Mouse (Mus musculus): Measurements from ENCODE around the gene Krt5. TPM values are rescaled to one million over a fixed set of nuclear protein-coding genes. Genes with fewer than 3 reads are reported as not detected.

Krt5 gene
- polyA plus RNA-seq, 1 experiment: 0.02 TPM

DNA sequence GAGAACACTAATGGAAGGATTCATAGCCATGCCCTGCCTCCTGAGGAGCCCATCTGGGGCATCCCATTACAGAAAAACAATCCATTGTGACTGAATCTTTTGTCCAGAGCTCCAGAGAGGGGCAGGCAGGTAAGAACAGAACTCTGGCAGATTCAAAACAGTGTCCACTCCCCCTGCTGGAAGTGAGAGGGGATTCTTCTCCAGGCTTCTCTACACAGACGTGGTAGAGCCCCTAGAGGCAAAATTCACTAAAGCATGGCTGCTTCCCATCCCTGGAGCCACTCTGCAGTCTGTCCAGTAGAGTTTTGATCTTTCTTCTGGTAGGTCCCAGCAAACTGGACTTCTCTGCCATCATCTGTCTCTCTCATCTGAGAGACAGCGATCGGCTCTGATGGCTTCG is 8.6 kb downstream of the Krt5 start:
- no peak for TF ChIP-seq E2F4 (IDR thresholded peaks at IDR 0.05; ENCODE audit: insufficient read depth)
- no peak for TF ChIP-seq USF1 (IDR thresholded peaks at IDR 0.05; ENCODE audit: low read depth)
- no peak for TF ChIP-seq POLR2A (IDR thresholded peaks at IDR 0.05; ENCODE audit: insufficient read length, low read depth)
- no peak for TF ChIP-seq MYOG (IDR thresholded peaks at IDR 0.05; ENCODE audit: control insufficient read depth in 1 of 3, insufficient read depth in 1 of 3, insufficient read length in 2 of 3, low read depth in 2 of 3)
- no peak for TF ChIP-seq SRF (IDR thresholded peaks at IDR 0.05; ENCODE audit: control insufficient read depth, insufficient read length, low read depth)
- no peak for TF ChIP-seq MYOD1 (IDR thresholded peaks at IDR 0.05; ENCODE audit: control insufficient read depth in 1 of 3, insufficient read length in 2 of 3, low read depth in 2 of 3)
- TF ChIP-seq REST (IDR thresholded peaks at IDR 0.05; ENCODE audit: insufficient read depth, insufficient read length): no peak
- no peak for TF ChIP-seq CEBPB (IDR thresholded peaks at IDR 0.05; ENCODE audit: insufficient read depth, poor library complexity, severe bottlenecking)
- no peak for TF ChIP-seq TCF12 (IDR thresholded peaks at IDR 0.05; ENCODE audit: insufficient read depth, poor library complexity, severe bottlenecking)
- no peak for TF ChIP-seq TCF3 (IDR thresholded peaks at IDR 0.05; ENCODE audit: insufficient read length, low read depth)
- TF ChIP-seq POLR2AphosphoS2 (IDR thresholded peaks at IDR 0.05; ENCODE audit: insufficient read length, low read depth): no peak
- Histone ChIP-seq H3K4me2 (ENCODE audit: low read depth) (no peak overlapping the region), H3K36me3 (ENCODE audit: control insufficient read depth, insufficient read depth) (no peaks in the 10 kb centered on the region), H3K79me2 (ENCODE audit: control insufficient read depth, insufficient read depth) (no peaks in the 10 kb centered on the region), H3ac (ENCODE audit: control insufficient read depth, insufficient read length) (no peak overlapping the region), H3K27me3 (ENCODE audit: control insufficient read depth, insufficient read depth, insufficient read length) (peaks cover 7% of the 10 kb centered on the region), H3K4me3 (no peak overlapping the region)

DNA sequence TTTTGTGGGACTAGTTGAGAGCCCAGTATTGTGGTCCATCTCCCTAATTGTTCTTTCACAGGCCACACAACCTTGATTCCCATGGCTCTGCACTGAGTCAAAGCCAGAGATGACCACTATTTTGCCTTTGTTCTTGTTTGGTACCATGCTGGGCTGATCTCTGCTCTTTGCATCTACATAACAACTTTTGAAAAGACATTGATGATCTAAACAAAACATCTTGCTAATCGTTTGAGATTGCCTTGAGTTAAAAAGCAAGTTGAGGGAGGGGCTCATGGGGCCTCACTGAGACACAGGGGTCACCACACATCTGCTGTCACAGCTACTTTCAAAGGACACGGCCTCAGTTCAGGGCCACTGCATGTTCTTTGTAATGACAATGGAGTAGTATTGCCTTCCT is 10.3 kb downstream of the Krt5 start:
- Histone ChIP-seq H3K4me2 (ENCODE audit: low read depth) (no peak overlapping the region), H3ac (ENCODE audit: control insufficient read depth, insufficient read length) (no peak overlapping the region), H3K79me2 (ENCODE audit: control insufficient read depth, insufficient read depth) (no peaks in the 10 kb centered on the region), H3K27me3 (ENCODE audit: control insufficient read depth, insufficient read depth, insufficient read length) (peaks cover 4% of the 10 kb centered on the region), H3K4me3 (no peak overlapping the region), H3K36me3 (ENCODE audit: control insufficient read depth, insufficient read depth) (no peaks in the 10 kb centered on the region)
- TF ChIP-seq MYOG (IDR thresholded peaks at IDR 0.05; ENCODE audit: control insufficient read depth in 1 of 3, insufficient read depth in 1 of 3, insufficient read length in 2 of 3, low read depth in 2 of 3): no peak

- Histone ChIP-seq H3K4me3 (no peak overlapping the region), H3K79me2 (ENCODE audit: control insufficient read depth, insufficient read depth) (no peaks in the 10 kb centered on the region), H3ac (ENCODE audit: control insufficient read depth, insufficient read length) (no peak overlapping the region), H3K36me3 (ENCODE audit: control insufficient read depth, insufficient read depth) (no peaks in the 10 kb centered on the region), H3K27me3 (ENCODE audit: control insufficient read depth, insufficient read depth, insufficient read length) (no peaks in the 10 kb centered on the region), H3K4me2 (ENCODE audit: low read depth) (no peak overlapping the region)
- TF ChIP-seq MYOD1 (IDR thresholded peaks at IDR 0.05; ENCODE audit: control insufficient read depth in 1 of 3, insufficient read length in 2 of 3, low read depth in 2 of 3) (no peak), MAX (IDR thresholded peaks at IDR 0.05; ENCODE audit: low read depth) (no peak), E2F4 (IDR thresholded peaks at IDR 0.05; ENCODE audit: insufficient read depth) (no peak), USF1 (IDR thresholded peaks at IDR 0.05; ENCODE audit: low read depth) (no peak), POLR2A (IDR thresholded peaks at IDR 0.05; ENCODE audit: insufficient read length, low read depth) (no peak), MYOG (IDR thresholded peaks at IDR 0.05; ENCODE audit: control insufficient read depth in 1 of 3, insufficient read depth in 1 of 3, insufficient read length in 2 of 3, low read depth in 2 of 3) (no peak), CEBPB (IDR thresholded peaks at IDR 0.05; ENCODE audit: insufficient read depth, poor library complexity, severe bottlenecking) (no peak), POLR2AphosphoS2 (IDR thresholded peaks at IDR 0.05; ENCODE audit: insufficient read length, low read depth) (no peak), TCF12 (IDR thresholded peaks at IDR 0.05; ENCODE audit: insufficient read depth, poor library complexity, severe bottlenecking) (no peak), SRF (IDR thresholded peaks at IDR 0.05; ENCODE audit: control insufficient read depth, insufficient read length, low read depth) (no peak), TCF3 (IDR thresholded peaks at IDR 0.05; ENCODE audit: insufficient read length, low read depth) (no peak), REST (IDR thresholded peaks at IDR 0.05; ENCODE audit: insufficient read depth, insufficient read length) (no peak)
These were observed 12.8 kb downstream of the Krt5 start for GRCm38 (mm10) chr15:101699866-101700265.

GRCm38 (mm10) chr15:101699192-101699591 is 13.5 kb downstream of the Krt5 start:
- TF ChIP-seq TCF3 (IDR thresholded peaks at IDR 0.05; ENCODE audit: insufficient read length, low read depth) (no peak), POLR2AphosphoS2 (IDR thresholded peaks at IDR 0.05; ENCODE audit: insufficient read length, low read depth) (no peak), REST (IDR thresholded peaks at IDR 0.05; ENCODE audit: insufficient read depth, insufficient read length) (no peak), USF1 (IDR thresholded peaks at IDR 0.05; ENCODE audit: low read depth) (no peak), MYOD1 (IDR thresholded peaks at IDR 0.05; ENCODE audit: control insufficient read depth in 1 of 3, insufficient read length in 2 of 3, low read depth in 2 of 3) (no peak), SRF (IDR thresholded peaks at IDR 0.05; ENCODE audit: control insufficient read depth, insufficient read length, low read depth) (no peak), POLR2A (IDR thresholded peaks at IDR 0.05; ENCODE audit: insufficient read length, low read depth) (no peak), MAX (IDR thresholded peaks at IDR 0.05; ENCODE audit: low read depth) (no peak), CEBPB (IDR thresholded peaks at IDR 0.05; ENCODE audit: insufficient read depth, poor library complexity, severe bottlenecking) (no peak), TCF12 (IDR thresholded peaks at IDR 0.05; ENCODE audit: insufficient read depth, poor library complexity, severe bottlenecking) (no peak), E2F4 (IDR thresholded peaks at IDR 0.05; ENCODE audit: insufficient read depth) (no peak), MYOG (IDR thresholded peaks at IDR 0.05; ENCODE audit: control insufficient read depth in 1 of 3, insufficient read depth in 1 of 3, insufficient read length in 2 of 3, low read depth in 2 of 3) (no peak)
- Histone ChIP-seq H3K27me3 (ENCODE audit: control insufficient read depth, insufficient read depth, insufficient read length) (no peaks in the 10 kb centered on the region), H3K79me2 (ENCODE audit: control insufficient read depth, insufficient read depth) (no peaks in the 10 kb centered on the region), H3ac (ENCODE audit: control insufficient read depth, insufficient read length) (no peak overlapping the region), H3K4me2 (ENCODE audit: low read depth) (no peak overlapping the region), H3K4me3 (no peak overlapping the region), H3K36me3 (ENCODE audit: control insufficient read depth, insufficient read depth) (no peaks in the 10 kb centered on the region)

Data from myocyte (in vitro differentiated cells).